13 mouse cellular contexts compared by ENCODE assay signal in the genomic region with DNA sequence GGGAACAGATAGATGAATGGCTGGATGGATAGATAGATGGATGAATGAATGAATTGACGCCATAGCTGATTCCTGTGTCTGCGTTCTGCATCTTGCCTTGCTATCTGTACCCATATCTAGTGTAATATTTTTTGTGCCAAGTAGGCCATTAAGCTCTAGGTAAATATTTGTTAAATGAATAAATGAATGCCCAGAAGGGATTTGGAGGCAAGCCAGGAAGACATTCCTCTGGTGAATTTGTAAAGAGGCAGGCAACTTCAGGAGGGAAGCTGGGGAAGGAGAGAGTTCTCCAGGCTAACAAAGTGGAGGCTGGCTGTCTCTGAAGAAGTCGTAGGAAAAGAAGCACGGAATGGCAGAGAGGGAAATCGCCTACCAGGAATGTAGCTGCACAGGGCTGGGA.
DNase-seq lines count a peak whose midpoint lies in the region; ATAC-seq and TF ChIP-seq lines count a peak whose summit lies in the region.
"Had no signal": no experiment of that assay in that cellular context is flagged by ENCODE, and none has a peak within 500 bp of the region (broad histone marks: within the 10 kb centered on the region; RNA-seq: fewer than 3 reads in every experiment).

No protein-coding gene starts in this region.

- H3K4me2 ChIP-seq in lung, embryonic 15.5 days = no peak overlapping the region
- H3K4me2 ChIP-seq in hindbrain, embryonic 12.5 days (replicated peaks) = no peak overlapping the region
- H3K4me2 ChIP-seq: limb, embryonic 15.5 days; midbrain, embryonic 13.5 days; neural tube, embryonic 12.5 days had no signal

- TF ChIP-seq POLR2A in cerebellum, adult 2 months (IDR thresholded peaks at IDR 0.05; ENCODE audit: borderline replicate concordance, insufficient read depth, low read length) = no peak

- H3K27me3 ChIP-seq in cerebellum, adult 2 months (ENCODE audit: control insufficient read depth, insufficient read depth, low read length) = no peaks in the 10 kb centered on the region
- H3K27me3 ChIP-seq in lung, embryonic 15.5 days = no peaks in the 10 kb centered on the region
- H3K27me3 ChIP-seq in hindbrain, embryonic 12.5 days = 0 out of 2 replicates have a peak, but pooled peaks cover 2% of the 10 kb centered on the region
- H3K27me3 ChIP-seq: midbrain, embryonic 13.5 days; neural tube, embryonic 12.5 days had no signal

- peak overlapping the region; percentile 79; the same call in 1 of the 2 replicates for H3K27ac ChIP-seq in cerebellum, adult 2 months (ENCODE audit: insufficient read depth, low read length)
- peak overlapping the region; percentile 61 for H3K27ac ChIP-seq in lung, embryonic 15.5 days
- no peak overlapping the region for H3K27ac ChIP-seq in hindbrain, embryonic 12.5 days
- H3K27ac ChIP-seq: limb, embryonic 15.5 days; midbrain, embryonic 13.5 days; neural tube, embryonic 12.5 days had no signal

- no peak overlapping the region for H3K4me3 ChIP-seq in cerebellum, adult 2 months (replicated peaks; ENCODE audit: insufficient read depth, low read depth, low read length)
- H3K4me3 ChIP-seq in lung, embryonic 15.5 days = no peak overlapping the region
- no peak overlapping the region for H3K4me3 ChIP-seq in hindbrain, embryonic 12.5 days
- H3K4me3 ChIP-seq: limb, embryonic 15.5 days; midbrain, embryonic 13.5 days; neural tube, embryonic 12.5 days had no signal

- DNase-seq in cerebellum, adult 2 months = peak in 1 of 2 experiments; percentile 44
- no peak for DNase-seq in cerebellum, adult 8-10 months
- DNase-seq in urinary bladder, postnatal 14 days (ENCODE audit: low spot score) = peak; percentile 48
- DNase-seq in urinary bladder, postnatal 25 days (ENCODE audit: low spot score) = no peak
- no peak for DNase-seq in layer of hippocampus, postnatal 36 days
- no peak for DNase-seq in T-cell, adult 2 months (ENCODE audit: low spot score)
- DNase-seq: cerebellum, postnatal 36 days; retina, postnatal 1 day had no signal

- H3K9me3 ChIP-seq in lung, embryonic 15.5 days = no peaks in the 10 kb centered on the region
- H3K9me3 ChIP-seq in hindbrain, embryonic 12.5 days (replicated peaks) = no peaks in the 10 kb centered on the region
- H3K9me3 ChIP-seq: limb, embryonic 15.5 days; midbrain, embryonic 13.5 days; neural tube, embryonic 12.5 days had no signal

- peak; percentile 13; the same call in 1 of the 2 replicates for ATAC-seq in lung, embryonic 15.5 days (ENCODE audit: borderline replicate concordance, extremely low read depth, low FRiP score, low TSS enrichment)
- ATAC-seq in hindbrain, embryonic 12.5 days (ENCODE audit: low FRiP score) = no peak
- ATAC-seq: midbrain, embryonic 13.5 days had no signal

- TF ChIP-seq CTCF in cerebellum, adult 2 months (IDR thresholded peaks at IDR 0.05; ENCODE audit: borderline replicate concordance, insufficient read depth, low read depth, low read length) = no peak

- no peaks in the 10 kb centered on the region for H3K36me3 ChIP-seq in lung, embryonic 15.5 days
- no peaks in the 10 kb centered on the region for H3K36me3 ChIP-seq in hindbrain, embryonic 12.5 days
- H3K36me3 ChIP-seq: limb, embryonic 15.5 days; midbrain, embryonic 13.5 days; neural tube, embryonic 12.5 days had no signal

- H3K9ac ChIP-seq in lung, embryonic 15.5 days = no peak overlapping the region
- no peak overlapping the region for H3K9ac ChIP-seq in hindbrain, embryonic 12.5 days
- H3K9ac ChIP-seq: limb, embryonic 15.5 days; midbrain, embryonic 13.5 days; neural tube, embryonic 12.5 days had no signal

- WGBS in cerebellum, adult 2 months = 59% methylated on average over 5 of the region's 5 CpGs
- WGBS in lung, embryonic 15.5 days = 27% methylated on average over 5 of the region's 5 CpGs
- 92% methylated on average over 5 of the region's 5 CpGs for WGBS in hindbrain, embryonic 12.5 days

- peaks cover 72% of the 10 kb centered on the region for H3K4me1 ChIP-seq in cerebellum, adult 2 months (ENCODE audit: control insufficient read depth, insufficient read depth, low read length)
- H3K4me1 ChIP-seq in lung, embryonic 15.5 days = peaks cover 28% of the 10 kb centered on the region
- H3K4me1 ChIP-seq in hindbrain, embryonic 12.5 days = no peaks in the 10 kb centered on the region
- H3K4me1 ChIP-seq: neural tube, embryonic 12.5 days had no signal
